Mouse (Mus musculus) MEL (cell line): ENCODE measurements around the gene Zfp318. TPM values are rescaled to one million over a fixed set of nuclear protein-coding genes. Genes with fewer than 3 reads are reported as not detected.

Experiments used
- DNase-seq: peaks from one replicate; pipeline ENCODE4 v3.0.0; 2011; ENCODE audit warnings: low read depth, low spot score
- H3K27ac ChIP-seq: 2 replicates; pipeline ENCODE4 v1.5.1; 2012; ENCODE audit warnings: low read depth, mild to moderate bottlenecking, control low read depth, low read length, moderate library complexity; ENCODE audit not compliant: control insufficient read depth
- H3K27me3 ChIP-seq, 2 experiments: fragments of 150-350 bp in 1 of 2; sonication (generic) in 1 of 2; 2 replicates each; pipeline ENCODE4 v1.6.1; 2012; ENCODE audit warnings: low read length in 2 of 2, mild to moderate bottlenecking in 2 of 2, improper control_type of control experiment in 1 of 2, moderate library complexity in 1 of 2; ENCODE audit not compliant: insufficient read depth in 2 of 2, control insufficient read depth in 1 of 2
- H3K36me3 ChIP-seq, 2 experiments: 2 replicates each; pipeline ENCODE4 v1.6.1; 2012 to 2014; ENCODE audit warnings: low read length in 2 of 2, improper control_type of control experiment in 1 of 2, inconsistent platforms in 1 of 2, mild to moderate bottlenecking in 1 of 2; ENCODE audit not compliant: insufficient read depth in 2 of 2, control insufficient read depth in 1 of 2
- H3K4me1 ChIP-seq, 2 experiments: fragments of 150-350 bp in 1 of 2; sonication (generic) in 1 of 2; 2 replicates each; pipeline ENCODE4 v1.6.1; 2012; ENCODE audit warnings: low read length in 2 of 2, improper control_type of control experiment in 1 of 2, mild to moderate bottlenecking in 1 of 2; ENCODE audit not compliant: insufficient read depth in 2 of 2, control insufficient read depth in 1 of 2
- H3K4me3 ChIP-seq, 2 experiments: fragments of 150-350 bp in 1 of 2; sonication (generic) in 1 of 2; 2 replicates each; pipeline ENCODE4 v1.5.1; 2012; ENCODE audit warnings: low read depth in 2 of 2, low read length in 2 of 2, mild to moderate bottlenecking in 2 of 2, moderate library complexity in 2 of 2, control low read depth in 1 of 2, improper control_type of control experiment in 1 of 2; ENCODE audit not compliant: control insufficient read depth in 1 of 2, insufficient read depth in 1 of 2
- H3K79me2 ChIP-seq: 2 replicates; pipeline ENCODE4 v1.6.1; 2012; ENCODE audit warnings: mild to moderate bottlenecking, low read length, moderate library complexity; ENCODE audit not compliant: control insufficient read depth, poor library complexity, insufficient read depth
- H3K9ac ChIP-seq: 2 replicates; pipeline ENCODE4 v1.6.1; 2012; ENCODE audit warnings: low read depth, mild to moderate bottlenecking, control low read depth, low read length, moderate library complexity; ENCODE audit not compliant: control insufficient read depth, poor library complexity, severe bottlenecking
- H3K9me3 ChIP-seq: fragments of 150-350 bp; sonication (generic); replicated peaks from 2 replicates; pipeline ENCODE4 v1.6.1; 2012; ENCODE audit warnings: mild to moderate bottlenecking, low read length, improper control_type of control experiment, moderate library complexity; ENCODE audit not compliant: insufficient read depth
- BHLHE40 ChIP-seq: IDR thresholded peaks from 2 replicates; pipeline ENCODE4 v1.6.1; 2012; ENCODE audit warnings: low read depth, mild to moderate bottlenecking, inconsistent platforms, low read length, improper control_type of control experiment, borderline replicate concordance
- CHD1 ChIP-seq: IDR thresholded peaks from 2 replicates; pipeline ENCODE4 v1.6.1; 2012; ENCODE audit warnings: low read depth, mild to moderate bottlenecking, inconsistent platforms, low read length, improper control_type of control experiment
- CTCF ChIP-seq, 3 experiments: IDR thresholded peaks in 2 of 3; conservative IDR thresholded peaks in 1 of 3; 2 replicates each; pipeline ENCODE4 v1.5.1; 2011 to 2012; ENCODE audit warnings: low read length in 3 of 3, low read depth in 2 of 3, mild to moderate bottlenecking in 2 of 3, improper control_type of control experiment in 1 of 3, inconsistent platforms in 1 of 3, mixed read lengths in 1 of 3, moderate library complexity in 1 of 3; ENCODE audit not compliant: control insufficient read depth in 1 of 3, insufficient read depth in 1 of 3, poor library complexity in 1 of 3, severe bottlenecking in 1 of 3
- E2F4 ChIP-seq: IDR thresholded peaks from 2 replicates; pipeline ENCODE4 v1.6.1; 2011; ENCODE audit warnings: low read depth, low read length, improper control_type of control experiment, borderline replicate concordance
- ELF1 ChIP-seq: IDR thresholded peaks from 2 replicates; pipeline ENCODE4 v1.6.1; 2014; ENCODE audit warnings: low read depth, mild to moderate bottlenecking, inconsistent platforms, low read length, improper control_type of control experiment, moderate library complexity
- ETS1 ChIP-seq: IDR thresholded peaks from 2 replicates; pipeline ENCODE4 v1.6.1; 2012; ENCODE audit warnings: low read depth, mild to moderate bottlenecking, inconsistent platforms, low read length, improper control_type of control experiment, moderate library complexity
- GATA1 ChIP-seq: IDR thresholded peaks from 2 replicates; pipeline ENCODE4 v1.6.1; 2011; ENCODE audit warnings: low read depth, low read length, improper control_type of control experiment
- HCFC1 ChIP-seq: IDR thresholded peaks from 2 replicates; pipeline ENCODE4 v1.6.1; 2012; ENCODE audit warnings: low read depth, mild to moderate bottlenecking, inconsistent platforms, low read length, improper control_type of control experiment, moderate library complexity
- JUND ChIP-seq: IDR thresholded peaks from 2 replicates; pipeline ENCODE4 v1.6.1; 2011; ENCODE audit warnings: low read depth, mild to moderate bottlenecking, improper control_type of control experiment, low read length
- KAT2A ChIP-seq: conservative IDR thresholded peaks from 2 replicates; pipeline ENCODE4 v1.6.1; 2012; ENCODE audit warnings: low read depth, low read length, improper control_type of control experiment, inconsistent platforms
- MAFK ChIP-seq: IDR thresholded peaks from 2 replicates; pipeline ENCODE4 v1.6.1; 2011; ENCODE audit warnings: low read depth, mild to moderate bottlenecking, low read length, improper control_type of control experiment, borderline replicate concordance
- MAX ChIP-seq: IDR thresholded peaks from 2 replicates; pipeline ENCODE4 v1.6.1; 2011; ENCODE audit warnings: low read length, improper control_type of control experiment
- MEF2A ChIP-seq: IDR thresholded peaks from 2 replicates; pipeline ENCODE4 v1.6.1; 2014; ENCODE audit warnings: low read depth, mild to moderate bottlenecking, inconsistent platforms, low read length, improper control_type of control experiment; ENCODE audit not compliant: poor library complexity, insufficient replicate concordance, severe bottlenecking; ENCODE audit errors: extremely low read depth
- MXI1 ChIP-seq: IDR thresholded peaks from 2 replicates; pipeline ENCODE4 v1.6.1; 2011; ENCODE audit warnings: mild to moderate bottlenecking, low read depth, low read length, improper control_type of control experiment
- MYB ChIP-seq: IDR thresholded peaks from 2 replicates; pipeline ENCODE4 v1.6.1; 2011; ENCODE audit warnings: mild to moderate bottlenecking, low read depth, low read length, improper control_type of control experiment
- MYC ChIP-seq: IDR thresholded peaks from 2 replicates; pipeline ENCODE4 v1.6.1; 2011; ENCODE audit warnings: low read depth, mild to moderate bottlenecking, low read length, improper control_type of control experiment, moderate library complexity
- NELFE ChIP-seq: IDR thresholded peaks from 2 replicates; pipeline ENCODE4 v1.6.1; 2011; ENCODE audit warnings: low read depth, low read length, improper control_type of control experiment
- POLR2A ChIP-seq, 2 experiments: IDR thresholded peaks; 2 replicates each; pipeline ENCODE4 v1.6.1; 2011 to 2012; ENCODE audit warnings: low read length in 2 of 2, mild to moderate bottlenecking in 2 of 2, control low read depth in 1 of 2, improper control_type of control experiment in 1 of 2, low read depth in 1 of 2, moderate library complexity in 1 of 2; ENCODE audit not compliant: control insufficient read depth in 1 of 2, insufficient read depth in 1 of 2, poor library complexity in 1 of 2
- POLR2AphosphoS2 ChIP-seq: IDR thresholded peaks from 2 replicates; pipeline ENCODE4 v1.6.1; 2011; ENCODE audit warnings: low read length, improper control_type of control experiment
- POLR2AphosphoS5 ChIP-seq: IDR thresholded peaks from 2 replicates; pipeline ENCODE4 v1.6.1; 2012; ENCODE audit warnings: low read depth, borderline replicate concordance, mild to moderate bottlenecking, inconsistent platforms, low read length, moderate library complexity, mixed read lengths
- RAD21 ChIP-seq: IDR thresholded peaks from 2 replicates; pipeline ENCODE4 v1.6.1; 2011; ENCODE audit warnings: mild to moderate bottlenecking, low read depth, low read length, improper control_type of control experiment
- SMC3 ChIP-seq: IDR thresholded peaks from 2 replicates; pipeline ENCODE4 v1.6.1; 2011; ENCODE audit warnings: low read depth, low read length, improper control_type of control experiment
- TAL1 ChIP-seq: IDR thresholded peaks from 2 replicates; pipeline ENCODE4 v1.6.1; 2012; ENCODE audit warnings: mild to moderate bottlenecking, inconsistent platforms, low read length, moderate library complexity, mixed read lengths
- TBP ChIP-seq: IDR thresholded peaks from 2 replicates; pipeline ENCODE4 v1.8.0; 2011; ENCODE audit warnings: low read depth, low read length, improper control_type of control experiment
- TCF12 ChIP-seq: IDR thresholded peaks from 2 replicates; pipeline ENCODE4 v1.6.1; 2014; ENCODE audit warnings: low read depth, mild to moderate bottlenecking, inconsistent platforms, low read length, improper control_type of control experiment, moderate library complexity
- ZC3H11A ChIP-seq: IDR thresholded peaks from 2 replicates; pipeline ENCODE4 v1.6.1; 2012; ENCODE audit warnings: low read depth, mild to moderate bottlenecking, inconsistent platforms, low read length, improper control_type of control experiment
- ZMIZ1 ChIP-seq: IDR thresholded peaks from 2 replicates; pipeline ENCODE4 v1.6.1; 2012; ENCODE audit warnings: low read depth, mild to moderate bottlenecking, inconsistent platforms, low read length, improper control_type of control experiment, moderate library complexity
- ZNF384 ChIP-seq: IDR thresholded peaks from 2 replicates; pipeline ENCODE4 v1.6.1; 2012; ENCODE audit warnings: low read depth, mild to moderate bottlenecking, inconsistent platforms, low read length, improper control_type of control experiment
- polyA plus RNA-seq, 2 experiments: library from polyadenylated mRNA; stranded (reverse) in 1 of 2; unstranded in 1 of 2; fragments of >175 nt in 1 of 2; fragments of >200 nt in 1 of 2; gene quantifications; 2 replicates each; pipeline versions ENCODE4 v1.2.1 to v1.2.4; 2012; ENCODE audit warnings: low replicate concordance in 2 of 2, low read depth in 1 of 2; ENCODE audit not compliant: insufficient read length in 2 of 2, insufficient read depth in 1 of 2, missing spikeins in 1 of 2
- total RNA-seq: library from RNA; depleted of rRNA; stranded (reverse); fragments of 300-350 nt; gene quantifications from 2 replicates; pipeline ENCODE4 v1.2.3, GENCODE M21; 2012

The Zfp318 gene
- total and polyA plus RNA-seq, 3 experiments: 8.1 to 36.8 (median 21.3) TPM

- TF ChIP-seq E2F4: no peak
- peak; percentile 60; the same call in 1 of the 2 replicates for TF ChIP-seq TCF12
- no peak for TF ChIP-seq CHD1
- TF ChIP-seq MXI1: 0 out of 2 replicates have a peak, but pooled peaks have one; percentile 15
Observed at GRCm38 (mm10) chr17:46419717-46420116, 36.2 kb downstream of the Zfp318 start (continued).

DNA sequence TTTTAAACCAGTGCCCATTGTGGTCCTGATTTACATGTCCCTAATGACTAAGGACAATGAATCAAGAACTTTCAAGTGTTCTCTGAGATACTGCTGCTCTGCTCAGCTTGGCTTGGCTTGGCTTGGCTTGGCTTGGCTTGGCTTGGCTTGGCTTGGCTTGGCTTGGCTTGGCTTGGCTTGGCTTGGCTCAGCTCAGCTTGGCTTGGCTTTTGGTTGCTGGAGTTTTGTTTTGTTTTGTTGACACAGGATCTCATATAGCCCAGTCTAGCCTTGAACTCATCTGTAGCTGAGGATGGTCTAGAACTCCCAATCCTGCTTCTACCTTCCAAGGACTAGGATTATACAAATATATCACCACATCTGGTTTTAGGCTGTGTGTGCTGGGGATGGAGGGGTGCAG lies 43.0 kb downstream of the Zfp318 start:
- peaks cover 0 to 2% of the 10 kb centered on the region in 2 experiments; a peak in 1 of 4 replicates for H3K4me1 ChIP-seq
- DNase-seq: no peak
- TF ChIP-seq KAT2A: no peak
- no peak for TF ChIP-seq TAL1
- TF ChIP-seq POLR2AphosphoS5: no peak
- TF ChIP-seq JUND: no peak
- TF ChIP-seq TCF12: no peak
- TF ChIP-seq MYC: no peak
- no peak for TF ChIP-seq RAD21
- no peak for TF ChIP-seq BHLHE40
- no peak for TF ChIP-seq ZC3H11A
- no peak for TF ChIP-seq MYB
- no peak for TF ChIP-seq MAX
- no peak for TF ChIP-seq MAFK
- TF ChIP-seq E2F4: no peak
- no peak for TF ChIP-seq CTCF (IDR thresholded peaks at IDR 0.05 in 2 of 3, conservative IDR thresholded peaks at IDR 0.05 in 1 of 3; ENCODE audit: control insufficient read depth in 1 of 3, insufficient read depth in 1 of 3, low read depth in 2 of 3, low read length in 3 of 3, poor library complexity in 1 of 3, severe bottlenecking in 1 of 3)
- no peak for TF ChIP-seq MEF2A
- no peak for TF ChIP-seq TBP
- no peak for TF ChIP-seq ETS1
- no peak for TF ChIP-seq POLR2A (IDR thresholded peaks at IDR 0.05; ENCODE audit: control insufficient read depth in 1 of 2, insufficient read depth in 1 of 2, low read depth in 1 of 2, low read length in 2 of 2, poor library complexity in 1 of 2)
- H3K27me3 ChIP-seq: no peaks in the 10 kb centered on the region
- H3K4me3 ChIP-seq: no peak overlapping the region
- no peak overlapping the region for H3K27ac ChIP-seq
- H3K9ac ChIP-seq: no peak overlapping the region
- no peaks in the 10 kb centered on the region for H3K9me3 ChIP-seq
- H3K79me2 ChIP-seq: no peaks in the 10 kb centered on the region
- no peaks in the 10 kb centered on the region for H3K36me3 ChIP-seq

GRCm38 (mm10) chr17:46428761-46429414 lies 45.4 kb downstream of the Zfp318 start, which contains the start of gene Crip3:
Gene Crip3, plus strand, starts transcription at chr17:46428926.
- Histone ChIP-seq H3K36me3 (no peaks in the 10 kb centered on the region), H3K27me3 (no peaks in the 10 kb centered on the region), H3K79me2 (no peaks in the 10 kb centered on the region), H3K27ac (no peak within 1 kb of the TSS), H3K9me3 (no peaks in the 10 kb centered on the region), H3K9ac (no peak within 1 kb of the TSS), H3K4me1 (peaks cover 0 to 2% of the 10 kb centered on the region in 2 experiments; a peak in 1 of 4 replicates), H3K4me3 (no peak within 1 kb of the TSS)
- DNase-seq: no peak
- TF ChIP-seq MAFK: no peak
- no peak for TF ChIP-seq POLR2AphosphoS2
- TF ChIP-seq GATA1: no peak
- TF ChIP-seq ZNF384: no peak
- no peak for TF ChIP-seq ETS1
- no peak for TF ChIP-seq SMC3
- no peak for TF ChIP-seq ELF1
- TF ChIP-seq ZC3H11A: no peak
- no peak for TF ChIP-seq MEF2A
- TF ChIP-seq E2F4: no peak
- TF ChIP-seq NELFE: no peak
- TF ChIP-seq CHD1: no peak
- no peak for TF ChIP-seq HCFC1
- no peak for TF ChIP-seq ZMIZ1
- TF ChIP-seq MYC: no peak
- TF ChIP-seq MYB: no peak
